Mouse (Mus musculus) heart, postnatal 25 days (tissue): ENCODE results near the gene Dhtkd1. TPM values are rescaled to one million over a fixed set of nuclear protein-coding genes. Genes with fewer than 3 reads are reported as not detected.

Source experiments
- DNase-seq: peaks from one replicate; pipeline ENCODE4 v3.0.0; 2022; ENCODE audit warnings: low spot score
- intact Hi-C: fragments of 180-260 bp; cut with DNase I; formaldehyde crosslinking; loops from one replicate; pipeline ENCODE4 v1.15.1; 2025
- total RNA-seq, 2 experiments: library from RNA; stranded (reverse); gene quantifications; 2 replicates each; pipeline ENCODE4 v1.2.3; 2021

The Dhtkd1 gene
- total RNA-seq, 2 experiments from 2014 or later = 5.1 to 5.5 TPM

DNA sequence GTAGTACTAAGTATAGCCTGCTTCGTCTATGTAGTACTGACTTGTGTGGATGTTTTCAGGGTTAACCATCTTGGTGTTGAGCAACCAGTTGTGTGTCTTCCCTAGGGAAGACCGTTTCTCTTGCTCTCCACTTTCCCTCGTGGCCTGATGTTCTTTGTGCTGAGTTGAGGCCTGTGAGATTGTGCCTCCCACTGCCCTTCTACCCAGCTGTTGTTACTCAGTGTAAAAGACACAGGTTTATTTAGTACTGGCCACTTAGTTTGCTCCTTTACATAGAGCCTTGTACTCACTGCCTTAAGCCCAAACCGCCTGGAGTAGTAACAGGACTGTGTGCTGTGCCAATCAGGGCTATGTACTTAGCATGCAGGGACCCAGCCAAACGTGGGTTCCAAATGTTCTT is 90.7 kb downstream of the Dhtkd1 start:
- intact Hi-C loops = no loop called here
- DNase-seq = no peak

DNA sequence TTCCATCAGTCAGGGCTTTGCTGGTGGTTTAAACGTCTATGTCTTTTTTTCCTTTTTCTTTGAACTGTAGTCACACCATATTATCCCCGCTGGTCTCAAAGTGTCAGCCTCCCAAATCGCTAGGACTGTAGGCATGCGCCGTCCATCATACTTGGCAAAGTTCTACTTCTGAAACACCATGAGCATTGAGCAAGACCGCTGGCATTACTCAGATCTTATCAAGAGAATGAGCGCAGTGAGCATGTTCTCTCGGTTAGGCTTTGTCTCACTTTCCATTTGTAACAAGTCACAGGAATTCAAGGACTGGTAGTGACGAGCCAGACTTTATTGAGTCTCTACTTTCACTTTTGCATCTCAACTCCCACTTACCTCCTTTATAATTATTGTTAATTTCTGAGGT is 91.5 kb downstream of the Dhtkd1 start:
- intact Hi-C loops = no loop called here
- no peak for DNase-seq

Other genes starting within 250 kb of the Dhtkd1 start
- gene Camk1d, start 228.3 kb downstream of the Dhtkd1 start, total RNA-seq = 1 to 10 TPM; 4.6 to 5.3 TPM
- 10 to 100 TPM; 13.7 to 15.7 TPM for gene Nudt5, start 97.8 kb downstream of the Dhtkd1 start, total RNA-seq
- 10 to 100 TPM; 71.7 to 74.0 TPM for gene Cdc123, start 97.6 kb downstream of the Dhtkd1 start, total RNA-seq
- not detected for gene Gm13199, start 79.9 kb downstream of the Dhtkd1 start, total RNA-seq
- 10 to 100 TPM; 13.9 to 14.1 TPM for gene Sec61a2, start 47.4 kb downstream of the Dhtkd1 start, total RNA-seq
- 10 to 100 TPM; 12.9 to 14.3 TPM for gene Upf2, start 8.7 kb upstream of the Dhtkd1 start, total RNA-seq
- 10 to 100 TPM; 12.6 to 16.0 TPM for gene Proser2, start 187.4 kb upstream of the Dhtkd1 start, total RNA-seq